Mouse (Mus musculus) inflammation-experienced regulatory T-cells, adult 16 weeks (primary cell): Measurements from ENCODE around the gene Gm4985. TPM values are rescaled to one million over a fixed set of nuclear protein-coding genes. Genes with fewer than 3 reads are reported as not detected.

Experiments
- polyA plus RNA-seq: library from polyadenylated mRNA; unstranded; fragments of 100-300 nt; shearing (Covaris generic); gene quantifications from one replicate; pipeline ENCODE4 v1.2.1, GENCODE M21; 2017

The Gm4985 gene
- not detected for polyA plus RNA-seq

DNA sequence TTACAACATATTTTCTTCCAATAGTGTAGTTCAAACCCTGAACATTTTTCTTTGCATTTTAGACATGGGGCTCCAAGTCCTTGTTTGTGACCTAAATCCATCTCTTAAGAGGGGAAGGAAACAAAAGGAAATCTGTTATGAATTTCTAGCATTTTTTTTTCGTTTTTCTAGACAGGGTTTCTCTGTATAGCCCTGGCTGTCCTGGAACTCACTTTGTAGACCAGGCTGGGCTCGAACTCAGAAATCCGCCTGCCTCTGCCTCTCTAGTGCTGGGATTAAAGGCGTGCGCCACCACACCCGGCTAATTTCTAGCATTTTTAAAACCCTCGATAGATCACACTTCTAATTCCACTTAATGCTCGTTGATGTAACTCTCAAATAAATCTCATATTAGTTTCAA is at the start of gene Gm4985:
Gm4985 (minus strand) TSS at position 101 of the 400 bp plus-strand sequence.

Other genes starting within 250 kb of the Gm4985 start
- gene Gm4907, start 76.4 kb downstream of the Gm4985 start, polyA plus RNA-seq = not detected